Mouse (Mus musculus) layer of hippocampus, adult 2 months (tissue): ENCODE measurements around the gene Auts2. TPM values are rescaled to one million over a fixed set of nuclear protein-coding genes. Genes with fewer than 3 reads are reported as not detected.
A peak's percentile ranks its signal among the peaks of the same experiment; 100 is the strongest.

Experiments
- DNase-seq, 2 experiments: peaks; one replicate each; pipeline ENCODE4 v3.0.0; 2022; ENCODE audit warnings: low spot score in 2 of 2
- H3K27ac ChIP-seq: fragments of 200-600 bp; 2 replicates; pipeline ENCODE4 v1.8.1; 2022
- H3K4me3 ChIP-seq: fragments of 200-600 bp; 2 replicates; pipeline ENCODE4 v1.8.1; 2022; ENCODE audit warnings: mild to moderate bottlenecking
- CTCF ChIP-seq: fragments of 200-600 bp; conservative IDR thresholded peaks from 2 replicates; pipeline ENCODE4 v1.8.1; 2022; ENCODE audit warnings: antibody characterized with exemption, mild to moderate bottlenecking, moderate library complexity
- total RNA-seq, 2 experiments: library from RNA; stranded (reverse); gene quantifications; 2 replicates each; pipeline ENCODE4 v1.2.3; 2021

The Auts2 gene
- total RNA-seq, 2 experiments from 2014 or later, result 157 to 188 TPM

GRCm38 (mm10) chr5:132067750-132068739 is 475.1 kb downstream of the Auts2 start:
- no peak for DNase-seq
- H3K27ac ChIP-seq, result no peak overlapping the region

GRCm38 (mm10) chr5:132060116-132060515 is 483.0 kb downstream of the Auts2 start:
- DNase-seq, result no peak
- Histone ChIP-seq H3K4me3 (no peak overlapping the region), H3K27ac (peak overlapping the region; percentile 32; the same call in 1 of the 2 replicates)
- TF ChIP-seq CTCF, result peak; percentile 58

More at GRCm38 (mm10) chr5:132067750-132068739, 475.1 kb downstream of the Auts2 start:
- H3K4me3 ChIP-seq, result no peak overlapping the region
- no peak for TF ChIP-seq CTCF

GRCm38 (mm10) chr5:132052637-132053036 is 490.5 kb downstream of the Auts2 start:
- TF ChIP-seq CTCF, result no peak
- Histone ChIP-seq H3K27ac (no peak overlapping the region), H3K4me3 (no peak overlapping the region)
- no peak for DNase-seq

- TF ChIP-seq CTCF, result no peak
- no peak for DNase-seq
Observed at GRCm38 (mm10) chr5:132039584-132039983, 503.6 kb downstream of the Auts2 start.

GRCm38 (mm10) chr5:132033491-132034350 is 509.4 kb downstream of the Auts2 start:
- TF ChIP-seq CTCF, result no peak
- peak in 1 of 2 experiments; percentile 25 for DNase-seq
- Histone ChIP-seq H3K27ac (peak overlapping the region; percentile 82), H3K4me3 (no peak overlapping the region)

More at GRCm38 (mm10) chr5:132039584-132039983, 503.6 kb downstream of the Auts2 start:
- H3K27ac ChIP-seq, result no peak overlapping the region
- no peak overlapping the region for H3K4me3 ChIP-seq

- peak in 1 of 2 experiments; percentile 8 for DNase-seq
- peak overlapping the region; percentile 73 for H3K27ac ChIP-seq
Observed at GRCm38 (mm10) chr5:132030941-132031531, 512.1 kb downstream of the Auts2 start.

GRCm38 (mm10) chr5:132029638-132030037 is 513.5 kb downstream of the Auts2 start:
- peak; percentile 90 for DNase-seq
- Histone ChIP-seq H3K27ac (peak overlapping the region; percentile 73), H3K4me3 (no peak overlapping the region)
- no peak for TF ChIP-seq CTCF

More at GRCm38 (mm10) chr5:132030941-132031531, 512.1 kb downstream of the Auts2 start:
- peak; percentile 11; the same call in 1 of the 2 replicates for TF ChIP-seq CTCF
- H3K4me3 ChIP-seq, result no peak overlapping the region

GRCm38 (mm10) chr5:132029038-132029437 is 514.1 kb downstream of the Auts2 start:
- H3K27ac ChIP-seq, result peak overlapping the region; percentile 73
- H3K4me3 ChIP-seq, result no peak overlapping the region
- DNase-seq, result peak in 1 of 2 experiments; percentile 15
- TF ChIP-seq CTCF, result no peak

GRCm38 (mm10) chr5:132027859-132028498 is 515.2 kb downstream of the Auts2 start:
- no peak for TF ChIP-seq CTCF
- Histone ChIP-seq H3K4me3 (no peak overlapping the region), H3K27ac (peak overlapping the region; percentile 73)
- DNase-seq, result peak in 1 of 2 experiments; percentile 23

GRCm38 (mm10) chr5:132013296-132013695 is 529.8 kb downstream of the Auts2 start:
- DNase-seq, result no peak
- TF ChIP-seq CTCF, result no peak
- H3K4me3 ChIP-seq, result no peak overlapping the region
- 0 out of 2 replicates have a peak overlapping the region, but pooled peaks have one; percentile 39 for H3K27ac ChIP-seq

- no peak overlapping the region for H3K4me3 ChIP-seq
- H3K27ac ChIP-seq, result no peak overlapping the region
- DNase-seq, result peak; percentile 60
- TF ChIP-seq CTCF, result no peak
Observed at GRCm38 (mm10) chr5:132011795-132012194, 531.3 kb downstream of the Auts2 start.
